Mouse (Mus musculus) hindbrain, embryonic 10.5 days (tissue): ENCODE results near the gene Pqlc3. TPM values are rescaled to one million over a fixed set of nuclear protein-coding genes. Genes with fewer than 3 reads are reported as not detected.

Source experiments
- polyA plus RNA-seq: library from polyadenylated mRNA; unstranded; fragments of >200 nt; fragmentation: Nextera tagmentation; extraction: Ambion mirVana; gene quantifications from 2 replicates; pipeline ENCODE4 v1.2.1, GENCODE M21; 2016

Pqlc3 gene
- polyA plus RNA-seq, 1 experiment from 2014 or later = 4.2 TPM

Other genes starting within 250 kb of the Pqlc3 start
- gene Greb1, start 199.5 kb downstream of the Pqlc3 start, polyA plus RNA-seq = 19.0 and 28.1 TPM in 2 replicates
- 65.4 TPM in 2 replicates for gene E2f6, start 189.4 kb downstream of the Pqlc3 start, polyA plus RNA-seq
- 9.0 and 12.0 TPM in 2 replicates for gene Rock2, start 105.5 kb downstream of the Pqlc3 start, polyA plus RNA-seq
- gene 2410004P03Rik, start 11.3 kb upstream of the Pqlc3 start, polyA plus RNA-seq = 2.5 and 5.6 TPM in 2 replicates
- 0.31 and 0.58 TPM in 2 replicates for gene Kcnf1, start 176.5 kb upstream of the Pqlc3 start, polyA plus RNA-seq